Mouse (Mus musculus) CH12.LX (cell line): ENCODE results near the gene Slc38a2. TPM values are rescaled to one million over a fixed set of nuclear protein-coding genes. Genes with fewer than 3 reads are reported as not detected.

Source experiments
- DNase-seq: peaks from one replicate; pipeline ENCODE4 v3.0.0-alpha.2; 2013; ENCODE audit errors: extremely low read depth
- H3K27ac ChIP-seq: 2 replicates; pipeline ENCODE4 v1.5.1; 2012; ENCODE audit warnings: low read depth, mild to moderate bottlenecking, control low read depth, moderate library complexity; ENCODE audit not compliant: insufficient read depth
- H3K27me3 ChIP-seq: replicated peaks from 2 replicates; pipeline ENCODE3; 2012; ENCODE audit warnings: inconsistent platforms
- H3K36me3 ChIP-seq, 2 experiments: replicated peaks in 1 of 2; 2 replicates each; pipeline versions ENCODE3 to v1.6.1; 2012; ENCODE audit warnings: inconsistent platforms in 1 of 2, low read length in 1 of 2, mild to moderate bottlenecking in 1 of 2, mixed read lengths in 1 of 2, moderate library complexity in 1 of 2; ENCODE audit not compliant: control insufficient read depth in 1 of 2, insufficient read depth in 1 of 2
- H3K4me1 ChIP-seq, 2 experiments: 2 replicates each; pipeline ENCODE4 v1.6.1; 2012; ENCODE audit warnings: inconsistent platforms in 1 of 2, moderate library complexity in 1 of 2; ENCODE audit not compliant: insufficient read depth in 2 of 2, control insufficient read depth in 1 of 2
- H3K4me2 ChIP-seq: 2 replicates; pipeline ENCODE4 v1.6.1; 2012; ENCODE audit warnings: low read depth, mild to moderate bottlenecking, control low read depth; ENCODE audit not compliant: poor library complexity, insufficient read depth, severe bottlenecking
- H3K4me3 ChIP-seq, 3 experiments: fragments of 150-350 bp in 1 of 3; sonication (generic) in 1 of 3; replicated peaks in 1 of 3; 2 replicates each; pipeline versions ENCODE3 to v1.5.1; 2011 to 2012; ENCODE audit warnings: low read depth in 2 of 3, low read length in 2 of 3, mild to moderate bottlenecking in 2 of 3, moderate library complexity in 2 of 3, control low read depth in 1 of 3, improper control_type of control experiment in 1 of 3, inconsistent platforms in 1 of 3, mixed read lengths in 1 of 3; ENCODE audit not compliant: poor library complexity in 1 of 3
- H3K79me2 ChIP-seq: replicated peaks from 2 replicates; pipeline ENCODE4 v1.6.1; 2012; ENCODE audit warnings: mild to moderate bottlenecking, moderate library complexity; ENCODE audit not compliant: control insufficient read depth, poor library complexity, insufficient read depth, severe bottlenecking; ENCODE audit errors: extremely low read depth
- H3K9ac ChIP-seq: 2 replicates; pipeline ENCODE4 v1.6.1; 2012; ENCODE audit warnings: low read depth, mild to moderate bottlenecking, control low read depth, moderate library complexity; ENCODE audit not compliant: insufficient read depth
- H3K9me3 ChIP-seq: replicated peaks from 2 replicates; pipeline ENCODE3; 2012; ENCODE audit warnings: low read length, inconsistent platforms, mixed read lengths
- CHD1 ChIP-seq: IDR thresholded peaks from 2 replicates; pipeline ENCODE4 v1.6.1; 2012; ENCODE audit warnings: low read depth, low read length, improper control_type of control experiment, inconsistent platforms
- CHD2 ChIP-seq: IDR thresholded peaks from 2 replicates; pipeline ENCODE4 v1.6.1; 2011; ENCODE audit warnings: low read length, improper control_type of control experiment
- CTCF ChIP-seq, 2 experiments: IDR thresholded peaks in 1 of 2; conservative IDR thresholded peaks in 1 of 2; 2 replicates each; pipeline ENCODE4 v1.5.1; 2011 to 2012; ENCODE audit warnings: low read depth in 2 of 2, low read length in 2 of 2, improper control_type of control experiment in 1 of 2, inconsistent platforms in 1 of 2, mild to moderate bottlenecking in 1 of 2, moderate library complexity in 1 of 2
- E2F4 ChIP-seq: IDR thresholded peaks from 2 replicates; pipeline ENCODE4 v1.6.1; 2011; ENCODE audit warnings: low read depth, low read length, improper control_type of control experiment; ENCODE audit not compliant: insufficient replicate concordance
- EP300 ChIP-seq: IDR thresholded peaks from 2 replicates; pipeline ENCODE4 v1.6.1; 2011; ENCODE audit warnings: low read length, improper control_type of control experiment
- GABPA ChIP-seq: IDR thresholded peaks from 2 replicates; pipeline ENCODE4 v1.6.1; 2012; ENCODE audit warnings: low read depth, low read length, improper control_type of control experiment, inconsistent platforms; ENCODE audit not compliant: insufficient replicate concordance
- HCFC1 ChIP-seq: IDR thresholded peaks from 2 replicates; pipeline ENCODE4 v1.6.1; 2012; ENCODE audit warnings: low read depth, mild to moderate bottlenecking, inconsistent platforms, low read length, improper control_type of control experiment
- JUN ChIP-seq: IDR thresholded peaks from 2 replicates; pipeline ENCODE4 v1.6.1; 2011; ENCODE audit warnings: low read depth, mild to moderate bottlenecking, low read length, improper control_type of control experiment, moderate library complexity; ENCODE audit not compliant: insufficient read depth
- MAFK ChIP-seq: IDR thresholded peaks from 2 replicates; pipeline ENCODE4 v1.6.1; 2011; ENCODE audit warnings: low read length, improper control_type of control experiment; ENCODE audit not compliant: insufficient replicate concordance
- MXI1 ChIP-seq: IDR thresholded peaks from 2 replicates; pipeline ENCODE4 v1.6.1; 2011; ENCODE audit warnings: mild to moderate bottlenecking, low read depth, low read length, improper control_type of control experiment
- MYC ChIP-seq: IDR thresholded peaks from 2 replicates; pipeline ENCODE4 v1.6.1; 2011; ENCODE audit warnings: low read depth, mild to moderate bottlenecking, improper control_type of control experiment, low read length
- POLR2A ChIP-seq: IDR thresholded peaks from 2 replicates; pipeline ENCODE4 v1.6.1; 2011; ENCODE audit warnings: low read depth, mild to moderate bottlenecking, improper control_type of control experiment, low read length
- RCOR1 ChIP-seq: conservative IDR thresholded peaks from 2 replicates; pipeline ENCODE4 v1.6.1; 2012; ENCODE audit warnings: low read depth, mild to moderate bottlenecking, inconsistent platforms, low read length, improper control_type of control experiment
- SIN3A ChIP-seq: IDR thresholded peaks from 2 replicates; pipeline ENCODE4 v1.6.1; 2012; ENCODE audit warnings: low read length, improper control_type of control experiment, inconsistent platforms
- SMC3 ChIP-seq: IDR thresholded peaks from 2 replicates; pipeline ENCODE4 v1.6.1; 2011; ENCODE audit warnings: low read depth, low read length, improper control_type of control experiment
- TBP ChIP-seq: conservative IDR thresholded peaks from 2 replicates; pipeline ENCODE4 v1.6.1; 2011; ENCODE audit warnings: low read depth, low read length, improper control_type of control experiment
- TCF12 ChIP-seq: IDR thresholded peaks from 2 replicates; pipeline ENCODE4 v1.6.1; 2014; ENCODE audit warnings: low read depth, mild to moderate bottlenecking, inconsistent platforms, low read length, improper control_type of control experiment
- USF1 ChIP-seq: IDR thresholded peaks from 2 replicates; pipeline ENCODE4 v1.6.1; 2014; ENCODE audit warnings: low read depth, mild to moderate bottlenecking, inconsistent platforms, low read length, improper control_type of control experiment
- dilution Hi-C: fragments of 300-500 bp; cut with MboI; formaldehyde crosslinking; loops from 2 replicates; pipeline ENCODE4 v1.14.3; 2020; ENCODE audit warnings: low sequenced_read_pairs; ENCODE audit not compliant: extremely low pct_unique_long_range_greater_than_20kb, extremely low pct_ligation_motif_present
- in situ Hi-C: fragments of 300-500 bp; cut with MboI; formaldehyde crosslinking; loops from 3 replicates; pipeline ENCODE4 v1.14.3; 2019; ENCODE audit warnings: low sequenced_read_pairs, low pct_ligation_motif_present, low pct_unique_long_range_greater_than_20kb, mixed read lengths
- polyA plus RNA-seq: library from polyadenylated mRNA; unstranded; fragments of >175 nt; gene quantifications from 2 replicates; pipeline ENCODE4 v1.2.1, GENCODE M21; 2012; ENCODE audit warnings: low read depth; ENCODE audit not compliant: insufficient read length
- total RNA-seq, 2 experiments: library from RNA; depleted of rRNA; stranded (reverse); fragments of 300-350 nt in 1 of 2; fragments of >200 nt in 1 of 2; gene quantifications; 2 replicates each; pipeline ENCODE4 v1.2.3; 2012 to 2014

Slc38a2 gene
- total and polyA plus RNA-seq, 3 experiments, result 41.4 to 70.5 (median 59.3) TPM

- no peaks in the 10 kb centered on the region for H3K36me3 ChIP-seq
- H3K9ac ChIP-seq, result no peak overlapping the region
- peaks cover 2% of the 10 kb centered on the region for H3K9me3 ChIP-seq
- peaks cover 29 to 41% of the 10 kb centered on the region in 2 experiments for H3K4me1 ChIP-seq
- no peak overlapping the region for H3K4me2 ChIP-seq
- no peak overlapping the region for H3K27ac ChIP-seq
- H3K4me3 ChIP-seq, result no peak overlapping the region
- TF ChIP-seq GABPA (no peak), MXI1 (no peak), SMC3 (no peak), MAFK (no peak), USF1 (no peak), CHD2 (no peak), CHD1 (no peak), MYC (no peak), CTCF (conservative IDR thresholded peaks at IDR 0.05 in 1 of 2, IDR thresholded peaks at IDR 0.05 in 1 of 2; ENCODE audit: low read depth in 2 of 2, low read length in 2 of 2) (no peak), TBP (no peak), TCF12 (no peak), RCOR1 (no peak), POLR2A (no peak), EP300 (no peak)
- no peaks in the 10 kb centered on the region for H3K79me2 ChIP-seq
- no peak for DNase-seq
- no peaks in the 10 kb centered on the region for H3K27me3 ChIP-seq
- in situ Hi-C loops, result no loop called here
- dilution Hi-C loops, result no loop called here
Measured at GRCm38 (mm10) chr15:96742591-96743241, 43.2 kb upstream of the Slc38a2 start.

DNA sequence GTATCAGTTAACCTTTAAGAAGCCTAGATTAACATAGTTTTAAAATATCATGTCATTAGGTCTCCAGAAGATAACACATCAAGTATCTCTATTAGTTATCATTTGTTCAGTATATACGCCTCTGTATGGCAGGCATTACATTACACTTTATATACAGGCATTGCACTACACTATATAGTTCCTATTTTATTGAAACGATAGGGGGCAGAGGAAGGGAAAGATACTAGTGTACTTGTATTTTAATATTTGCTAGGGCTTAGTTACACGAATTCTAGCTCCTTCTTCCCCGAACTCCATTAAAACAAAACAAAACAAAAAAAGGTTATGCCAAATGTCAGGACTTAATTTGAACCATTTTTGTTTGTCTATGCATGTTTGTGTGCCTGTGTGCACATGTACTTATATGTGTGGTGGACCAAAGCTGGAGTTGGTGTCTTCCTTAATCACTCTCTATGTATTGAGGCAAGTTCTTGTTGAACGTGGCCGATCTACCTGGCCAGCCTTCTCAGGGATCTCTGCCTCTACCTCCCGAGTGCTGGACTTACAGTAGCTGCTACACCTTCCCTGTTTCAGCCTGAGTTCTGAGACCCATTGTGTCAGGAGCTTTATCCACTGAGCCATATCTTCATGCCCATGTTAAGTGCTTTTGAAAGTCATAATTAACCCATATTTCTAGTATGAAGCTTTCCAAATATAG, 41.5 kb upstream of the Slc38a2 start:
- H3K4me3 ChIP-seq, result no peak overlapping the region
- peaks cover 30 to 41% of the 10 kb centered on the region in 2 experiments for H3K4me1 ChIP-seq
- no peak overlapping the region for H3K9ac ChIP-seq
- no peak overlapping the region for H3K4me2 ChIP-seq
- dilution Hi-C loops, result no loop called here
- in situ Hi-C loops, result no loop called here
- no peak overlapping the region for H3K27ac ChIP-seq
- no peaks in the 10 kb centered on the region for H3K27me3 ChIP-seq
- DNase-seq, result no peak
- no peaks in the 10 kb centered on the region for H3K36me3 ChIP-seq
- TF ChIP-seq JUN (no peak), GABPA (no peak), SMC3 (no peak), E2F4 (no peak), SIN3A (no peak), CHD2 (no peak), POLR2A (no peak), HCFC1 (no peak)
- no peaks in the 10 kb centered on the region for H3K79me2 ChIP-seq
- peaks cover 2% of the 10 kb centered on the region for H3K9me3 ChIP-seq
